Mouse (Mus musculus): ENCODE measurements around the gene Olfr907.

The Olfr907 gene

DNA sequence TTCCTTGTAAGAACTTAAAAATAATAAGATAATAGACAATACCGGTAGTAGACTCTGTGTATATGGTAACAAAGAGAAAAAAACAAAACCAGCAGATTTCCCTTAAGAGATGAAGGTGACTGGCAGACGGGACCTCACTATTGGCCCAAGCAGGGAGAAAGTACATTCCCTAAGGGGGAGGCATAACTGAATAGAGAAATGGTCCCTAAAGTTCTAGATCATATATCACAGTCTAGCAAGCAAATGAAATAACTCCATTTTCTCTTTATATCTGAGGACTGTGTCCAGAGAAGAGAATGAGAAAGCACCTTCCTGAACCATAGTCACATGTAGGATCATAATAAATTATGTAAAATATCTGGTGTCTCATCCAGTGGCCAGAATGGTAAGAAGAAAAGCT lies at the start of gene Olfr907:
Olfr907 (plus strand) TSS at position 301 of the 400 bp plus-strand sequence.
- no peak for DNase-seq (ENCODE audit: low read depth, low spot score)

GRCm38 (mm10) chr9:38447352-38447751 lies 48.2 kb upstream of the Olfr907 start, which contains the start of gene Olfr902:
Gene Olfr902 (plus strand): TSS chr9:38447652.
- DNase-seq (ENCODE audit: low read depth, low spot score) = no peak

GRCm38 (mm10) chr9:38462844-38463243 lies 32.8 kb upstream of the Olfr907 start, which contains the start of gene Olfr904:
Gene Olfr904 (plus strand): TSS chr9:38463144.
- no peak for DNase-seq (ENCODE audit: low read depth, low spot score)

GRCm38 (mm10) chr9:38470807-38471206 lies 24.8 kb upstream of the Olfr907 start, which contains the start of gene Olfr905:
Gene Olfr905 (plus strand): TSS chr9:38471107.
- DNase-seq (ENCODE audit: low read depth, low spot score) = no peak

- no peak for DNase-seq (ENCODE audit: low read depth, low spot score)
These were observed 8.8 kb upstream of the Olfr907 start, which contains the start of gene Olfr906 for GRCm38 (mm10) chr9:38486785-38487184. Gene Olfr906 (plus strand): TSS chr9:38487085.

DNA sequence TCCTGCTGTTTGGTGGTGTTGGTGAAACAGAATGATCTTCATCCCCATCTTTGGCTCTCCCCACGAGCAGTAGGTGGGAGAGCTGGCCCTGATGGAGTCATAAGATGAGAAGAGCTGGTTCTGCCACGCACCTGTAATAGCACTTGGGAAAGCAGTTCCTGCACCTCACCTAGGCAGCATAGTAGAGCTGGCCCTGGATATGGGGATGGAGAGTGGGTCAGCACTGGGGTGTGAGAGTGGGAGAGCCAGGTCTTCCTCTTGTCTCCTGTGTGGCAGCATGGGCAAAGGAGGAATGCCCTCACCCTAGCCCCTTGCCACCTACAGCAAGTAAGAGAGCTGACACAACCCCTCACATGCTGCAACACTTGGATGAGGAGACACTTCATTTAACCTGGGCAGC lies 16.8 kb downstream of the Olfr907 start:
- DNase-seq (ENCODE audit: low read depth, low spot score) = no peak

GRCm38 (mm10) chr9:38521280-38521679 lies 25.7 kb downstream of the Olfr907 start, which contains the start of gene Olfr911-ps1:
Gene Olfr911-ps1 (plus strand): TSS chr9:38521580.
- no peak for DNase-seq (ENCODE audit: low read depth, low spot score)

DNA sequence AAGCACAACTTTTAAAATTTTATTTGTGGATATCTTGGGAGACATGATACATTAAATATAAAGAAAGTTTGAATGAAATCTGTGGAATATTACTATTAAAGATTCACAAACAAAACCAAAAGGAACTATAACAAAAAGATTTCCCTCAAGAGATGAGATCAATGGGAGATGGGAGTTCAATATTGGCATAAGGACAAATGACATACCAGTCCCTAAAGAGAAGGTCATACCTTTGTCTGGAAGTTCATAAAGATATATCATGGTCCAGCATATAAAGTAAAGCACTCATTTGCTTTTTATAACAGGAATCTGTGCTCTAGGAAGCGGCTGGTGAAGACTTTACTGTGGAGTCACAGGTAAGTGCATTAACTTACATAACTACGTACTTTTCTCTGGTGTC lies 41.9 kb downstream of the Olfr907 start, which contains the start of gene Olfr910:
Olfr910 (plus strand) TSS at position 301 of the 400 bp plus-strand sequence.
- DNase-seq (ENCODE audit: low read depth, low spot score) = no peak
